Mouse (Mus musculus): ENCODE data around the gene Fam198b.
A peak's percentile ranks its signal among the peaks of the same experiment; 100 is the strongest.
"Not testable (repeated sequence)": the region's sequence is repeated elsewhere in the genome, so short reads cannot be mapped to it uniquely, and the experiment has no call there.

The Fam198b gene

GRCm38 (mm10) chr3:79927050-79927449, 42.7 kb downstream of the Fam198b start:
- DNase-seq = peak; percentile 16

- no peak for DNase-seq
Measured at GRCm38 (mm10) chr3:79928409-79928808, 44.1 kb downstream of the Fam198b start.

GRCm38 (mm10) chr3:79930141-79930744, 45.9 kb downstream of the Fam198b start:
- DNase-seq = peak; percentile 21

GRCm38 (mm10) chr3:79936213-79936612, 51.9 kb downstream of the Fam198b start:
- peak; percentile 57 for DNase-seq

- no peak for DNase-seq
Measured at GRCm38 (mm10) chr3:79936730-79937447, 52.6 kb downstream of the Fam198b start.

GRCm38 (mm10) chr3:79947736-79948135, 63.4 kb downstream of the Fam198b start:
- DNase-seq = peak; percentile 47

- DNase-seq = no peak
Measured at GRCm38 (mm10) chr3:79948151-79948550, 63.8 kb downstream of the Fam198b start.

- DNase-seq = no peak
Measured at GRCm38 (mm10) chr3:79953164-79953759, 68.9 kb downstream of the Fam198b start.

- DNase-seq = no peak
Measured at GRCm38 (mm10) chr3:79955262-79955661, 70.9 kb downstream of the Fam198b start.

GRCm38 (mm10) chr3:79956792-79957191, 72.5 kb downstream of the Fam198b start:
- DNase-seq = no peak

GRCm38 (mm10) chr3:79957752-79958151, 73.4 kb downstream of the Fam198b start:
- no peak for DNase-seq

- DNase-seq = no peak
Measured at GRCm38 (mm10) chr3:79966709-79967108, 82.4 kb downstream of the Fam198b start.

GRCm38 (mm10) chr3:79967346-79967745, 83.0 kb downstream of the Fam198b start:
- no peak for DNase-seq

GRCm38 (mm10) chr3:79968426-79968825, 84.1 kb downstream of the Fam198b start:
- no peak for DNase-seq

- not testable (repeated sequence) for DNase-seq
Measured at GRCm38 (mm10) chr3:79969536-79969935, 85.2 kb downstream of the Fam198b start.

GRCm38 (mm10) chr3:79970070-79970469, 85.7 kb downstream of the Fam198b start:
- no peak for DNase-seq

GRCm38 (mm10) chr3:79970498-79970897, 86.2 kb downstream of the Fam198b start:
- DNase-seq = no peak

GRCm38 (mm10) chr3:79971542-79971941, 87.2 kb downstream of the Fam198b start:
- no peak for DNase-seq

GRCm38 (mm10) chr3:79976786-79977185, 92.5 kb downstream of the Fam198b start:
- no peak for DNase-seq

GRCm38 (mm10) chr3:79977656-79978450, 93.5 kb downstream of the Fam198b start:
- DNase-seq = peak; percentile 41

- DNase-seq = no peak
Measured at GRCm38 (mm10) chr3:79980714-79981113, 96.4 kb downstream of the Fam198b start.

GRCm38 (mm10) chr3:79983961-79984419, 99.7 kb downstream of the Fam198b start:
- DNase-seq = no peak

GRCm38 (mm10) chr3:79984542-79984941, 100.2 kb downstream of the Fam198b start:
- no peak for DNase-seq

Measured in embryo, embryonic 11 days (tissue).